10 mouse cellular contexts compared by ENCODE assay signal in the genomic region with DNA sequence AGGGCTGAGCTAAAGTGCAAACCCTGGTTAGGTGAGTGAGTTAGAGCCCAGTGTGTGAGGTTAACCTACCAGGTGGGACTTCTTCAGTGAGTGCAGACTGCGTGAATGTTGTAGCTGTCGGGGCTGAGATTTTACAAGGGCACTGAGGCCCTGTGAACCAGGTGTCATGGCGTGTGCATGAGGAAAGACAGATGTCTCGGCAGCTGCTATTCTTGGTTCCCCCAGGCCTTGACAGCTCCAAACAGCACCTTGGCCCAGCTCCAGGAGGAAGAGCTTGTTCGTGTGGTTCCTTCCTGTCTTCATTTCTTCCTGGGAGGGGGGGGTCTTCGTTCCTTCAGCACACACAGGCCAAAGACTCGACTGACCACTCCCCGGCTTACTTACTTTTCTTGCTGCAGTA.
DNase-seq lines count a peak whose midpoint lies in the region; ATAC-seq lines count a peak whose summit lies in the region.
"Had no signal": no experiment of that assay in that cellular context is flagged by ENCODE, and none has a peak within 500 bp of the region (broad histone marks: within the 10 kb centered on the region; RNA-seq: fewer than 3 reads in every experiment).

No protein-coding gene starts in this region.

- WGBS in heart, embryonic 12.5 days: 12% methylated on average over 8 of the region's 8 CpGs
- WGBS in hindbrain, embryonic 10.5 days: 82% methylated on average over 8 of the region's 8 CpGs

- H3K4me3 ChIP-seq in heart, embryonic 12.5 days: no peak overlapping the region
- no peak overlapping the region for H3K4me3 ChIP-seq in hindbrain, embryonic 10.5 days

- H3K9ac ChIP-seq in heart, embryonic 12.5 days: no peak overlapping the region

- DNase-seq in cerebellum, postnatal 10 days: peak; percentile 21 to 33
- DNase-seq in cerebellum, adult 8-10 months: no peak
- DNase-seq in left cerebral cortex, postnatal 10 days (ENCODE audit: extremely low spot score in 1 of 2, low spot score in 2 of 2): peak; percentile 8 to 59
- DNase-seq in left cerebral cortex, adult 9 months (ENCODE audit: low spot score in 2 of 2): no peak
- peak; percentile 15 to 53 for DNase-seq in lung, postnatal 4 days
- DNase-seq in T-cell, adult 2 months (ENCODE audit: low spot score): no peak
- DNase-seq in hindbrain, embryonic 10.5 days (ENCODE audit: low spot score): no peak
- DNase-seq: cerebellum, adult 11 months had no signal

- H3K27ac ChIP-seq in heart, embryonic 12.5 days (ENCODE audit: poor library complexity, severe bottlenecking): peak overlapping the region; percentile 56
- H3K27ac ChIP-seq in hindbrain, embryonic 10.5 days: no peak overlapping the region

- H3K4me1 ChIP-seq in heart, embryonic 12.5 days (replicated peaks): peaks cover 40% of the 10 kb centered on the region
- peaks cover 13% of the 10 kb centered on the region for H3K4me1 ChIP-seq in hindbrain, embryonic 10.5 days (replicated peaks)
- H3K4me1 ChIP-seq: megakaryocyte, embryonic 14.5 days had no signal

- peak overlapping the region; percentile 29; the same call in 1 of the 2 replicates for H3K4me2 ChIP-seq in heart, embryonic 12.5 days

- intact Hi-C loops in left cerebral cortex, postnatal 10 days (cut with DNase I): no loop called here

- H3K36me3 ChIP-seq in heart, embryonic 12.5 days: no peaks in the 10 kb centered on the region
- H3K36me3 ChIP-seq in hindbrain, embryonic 10.5 days: no peaks in the 10 kb centered on the region

- no peaks in the 10 kb centered on the region for H3K9me3 ChIP-seq in heart, embryonic 12.5 days (replicated peaks)
- no peaks in the 10 kb centered on the region for H3K9me3 ChIP-seq in hindbrain, embryonic 10.5 days

- H3K27me3 ChIP-seq in heart, embryonic 12.5 days (replicated peaks): no peaks in the 10 kb centered on the region
- no peaks in the 10 kb centered on the region for H3K27me3 ChIP-seq in hindbrain, embryonic 10.5 days (ENCODE audit: insufficient read depth, poor library complexity, severe bottlenecking)
- H3K27me3 ChIP-seq: megakaryocyte, embryonic 14.5 days had no signal

- peak; percentile 78 for ATAC-seq in heart, embryonic 12.5 days (ENCODE audit: insufficient number of reproducible peaks, low FRiP score)

Comparison
In these comparisons a context has a peak if more than half of its experiments do, and no peak if none do; other contexts are left out.
1. DNase-seq: peak in cerebellum, postnatal 10 days (2 of 2), left cerebral cortex, postnatal 10 days (2 of 2) and lung, postnatal 4 days (2 of 2); none in cerebellum, adult 8-10 months (single experiment), left cerebral cortex, adult 9 months (0 of 2), T-cell, adult 2 months (single experiment) and hindbrain, embryonic 10.5 days (single experiment).